Mouse (Mus musculus) limb, embryonic 15.5 days (tissue): Measurements from ENCODE around the gene Zer1. TPM values are rescaled to one million over a fixed set of nuclear protein-coding genes. Genes with fewer than 3 reads are reported as not detected.
"Not testable (repeated sequence)": the region's sequence is repeated elsewhere in the genome, so short reads cannot be mapped to it uniquely, and the experiment has no call there.

ENCODE experiments used
- ATAC-seq: fragments of 200-750 bp; cut with Nextera tagmentation; 2 replicates; pipeline ENCODE4 v1.8.0; 2017; ENCODE audit warnings: low read depth, moderate TSS enrichment; ENCODE audit not compliant: insufficient number of reproducible peaks, low FRiP score, low TSS enrichment
- H3K27ac ChIP-seq: fragments of 300-500 bp; sonication (generic); 2 replicates; pipeline ENCODE4 v1.5.1; 2015; ENCODE audit warnings: moderate library complexity, mild to moderate bottlenecking, inconsistent platforms
- H3K27me3 ChIP-seq: fragments of 300-500 bp; sonication (generic); 2 replicates; pipeline ENCODE4 v1.6.1; 2015; ENCODE audit warnings: inconsistent platforms
- H3K36me3 ChIP-seq: fragments of 300-500 bp; sonication (generic); 2 replicates; pipeline ENCODE4 v1.6.1; 2015; ENCODE audit warnings: inconsistent platforms
- H3K4me1 ChIP-seq: fragments of 300-500 bp; sonication (generic); 2 replicates; pipeline ENCODE4 v1.6.1; 2015; ENCODE audit warnings: inconsistent platforms
- H3K4me2 ChIP-seq: fragments of 300-500 bp; sonication (generic); 2 replicates; pipeline ENCODE4 v1.6.1; 2015; ENCODE audit warnings: mild to moderate bottlenecking, inconsistent platforms
- H3K4me3 ChIP-seq: fragments of 300-500 bp; sonication (generic); 2 replicates; pipeline ENCODE4 v1.5.1; 2015; ENCODE audit warnings: mild to moderate bottlenecking, inconsistent platforms
- H3K9ac ChIP-seq: fragments of 300-500 bp; sonication (generic); 2 replicates; pipeline ENCODE4 v1.6.1; 2015; ENCODE audit warnings: inconsistent platforms
- H3K9me3 ChIP-seq: fragments of 300-500 bp; sonication (generic); 2 replicates; pipeline ENCODE4 v1.6.1; 2016; ENCODE audit warnings: inconsistent platforms
- WGBS: fragments of 180-500 bp; shearing (Covaris S2); methylation state at CpG from one replicate; pipeline ENCODE4 v1.1.7; 2015; 5-methylcytosine and 5-hydroxymethylcytosine counted together
- polyA plus RNA-seq: library from polyadenylated mRNA; unstranded; fragments of >200 nt; fragmentation: Nextera tagmentation; extraction: Ambion mirVana; gene quantifications from 2 replicates; pipeline ENCODE4 v1.2.1, GENCODE M21; 2015

Zer1 gene
- polyA plus RNA-seq, 1 experiment from 2014 or later, result 8.6 TPM

GRCm38 (mm10) chr2:30061215-30062166, 62.9 kb downstream of the Zer1 start:
- 7% methylated on average over 37 of the region's 37 CpGs for WGBS

GRCm38 (mm10) chr2:30058418-30058817, 66.0 kb downstream of the Zer1 start:
- Histone ChIP-seq H3K4me3 (no peak overlapping the region), H3K36me3 (no peaks in the 10 kb centered on the region), H3K4me2 (no peak overlapping the region), H3K27me3 (no peaks in the 10 kb centered on the region), H3K4me1 (peaks cover 13% of the 10 kb centered on the region), H3K9ac (no peak overlapping the region), H3K9me3 (no peaks in the 10 kb centered on the region), H3K27ac (no peak overlapping the region)
- 61% methylated on average over 5 of the region's 5 CpGs for WGBS
- ATAC-seq, result no peak

More at GRCm38 (mm10) chr2:30061215-30062166, 62.9 kb downstream of the Zer1 start:
- H3K9me3 ChIP-seq, result no peaks in the 10 kb centered on the region
- H3K4me2 ChIP-seq, result peak overlapping the region; percentile 85
- peak; percentile 24; the same call in 1 of the 2 replicates for ATAC-seq
- peak overlapping the region; percentile 53 for H3K4me3 ChIP-seq
- no peaks in the 10 kb centered on the region for H3K27me3 ChIP-seq
- H3K9ac ChIP-seq, result peak overlapping the region; percentile 41
- peak overlapping the region; percentile 91 for H3K27ac ChIP-seq
- peaks cover 34% of the 10 kb centered on the region for H3K4me1 ChIP-seq
- no peaks in the 10 kb centered on the region for H3K36me3 ChIP-seq

GRCm38 (mm10) chr2:30057223-30057904, 67.0 kb downstream of the Zer1 start, which contains the start of gene Set:
Gene Set (plus strand): TSS chr2:30057378.
- 33% methylated on average over 12 of the region's 12 CpGs for WGBS
- no peaks in the 10 kb centered on the region for H3K9me3 ChIP-seq
- H3K27ac ChIP-seq, result no peak within 1 kb of the TSS
- ATAC-seq, result no peak
- no peak within 1 kb of the TSS for H3K4me3 ChIP-seq
- no peak within 1 kb of the TSS for H3K9ac ChIP-seq
- no peaks in the 10 kb centered on the region for H3K36me3 ChIP-seq
- H3K4me2 ChIP-seq, result no peak within 1 kb of the TSS
- H3K27me3 ChIP-seq, result no peaks in the 10 kb centered on the region
- H3K4me1 ChIP-seq, result 0 out of 2 replicates have a peak, but pooled peaks cover 9% of the 10 kb centered on the region

- Histone ChIP-seq H3K27ac (no peak overlapping the region), H3K9me3 (no peaks in the 10 kb centered on the region), H3K9ac (no peak overlapping the region), H3K4me3 (no peak overlapping the region), H3K4me1 (0 out of 2 replicates have a peak, but pooled peaks cover 8% of the 10 kb centered on the region), H3K27me3 (no peaks in the 10 kb centered on the region), H3K4me2 (no peak overlapping the region), H3K36me3 (no peaks in the 10 kb centered on the region)
- 81% methylated on average over 3 of the region's 3 CpGs for WGBS
- ATAC-seq, result no peak
These were observed 67.6 kb downstream of the Zer1 start for GRCm38 (mm10) chr2:30056736-30057135.

GRCm38 (mm10) chr2:30055310-30055709, 69.1 kb downstream of the Zer1 start:
- not testable (repeated sequence) for H3K4me1 ChIP-seq, H3K9me3 ChIP-seq, H3K36me3 ChIP-seq, H3K9ac ChIP-seq, H3K27ac ChIP-seq, H3K27me3 ChIP-seq, H3K4me2 ChIP-seq, ATAC-seq, H3K4me3 ChIP-seq
- 90% methylated on average over 3 of the region's 3 CpGs for WGBS

- H3K4me3 ChIP-seq, result no peak overlapping the region
These were observed 72.2 kb downstream of the Zer1 start for GRCm38 (mm10) chr2:30051992-30052761.

GRCm38 (mm10) chr2:30049831-30050230, 74.6 kb downstream of the Zer1 start:
- no peak for ATAC-seq
- H3K4me3 ChIP-seq, result no peak overlapping the region
- H3K27me3 ChIP-seq, result no peaks in the 10 kb centered on the region
- no peak overlapping the region for H3K4me2 ChIP-seq
- 85% methylated on average over 3 of the region's 3 CpGs for WGBS
- 0 out of 2 replicates have a peak, but pooled peaks cover 5% of the 10 kb centered on the region for H3K4me1 ChIP-seq
- H3K9me3 ChIP-seq, result no peaks in the 10 kb centered on the region
- peaks cover 7% of the 10 kb centered on the region; the same call in 1 of the 2 replicates for H3K36me3 ChIP-seq
- H3K27ac ChIP-seq, result no peak overlapping the region
- no peak overlapping the region for H3K9ac ChIP-seq

More at GRCm38 (mm10) chr2:30051992-30052761, 72.2 kb downstream of the Zer1 start:
- WGBS, result 37% methylated on average over 6 of the region's 6 CpGs
- ATAC-seq, result no peak
- Histone ChIP-seq H3K27me3 (no peaks in the 10 kb centered on the region), H3K9me3 (no peaks in the 10 kb centered on the region), H3K36me3 (no peaks in the 10 kb centered on the region), H3K9ac (no peak overlapping the region), H3K27ac (no peak overlapping the region), H3K4me1 (0 out of 2 replicates have a peak, but pooled peaks cover 5% of the 10 kb centered on the region), H3K4me2 (no peak overlapping the region)

- Histone ChIP-seq H3K27ac (peak within 1 kb of the TSS; percentile 93), H3K9ac (peak within 1 kb of the TSS; percentile 65), H3K27me3 (no peaks in the 10 kb centered on the region), H3K9me3 (no peaks in the 10 kb centered on the region), H3K4me2 (peak within 1 kb of the TSS; percentile 69), H3K36me3 (peaks cover 10% of the 10 kb centered on the region), H3K4me3 (peak within 1 kb of the TSS; percentile 73), H3K4me1 (0 out of 2 replicates have a peak, but pooled peaks cover 5% of the 10 kb centered on the region)
- peak; percentile 90 for ATAC-seq
- under 1% methylated on average over 52 of the region's 54 CpGs for WGBS
These were observed 75.5 kb downstream of the Zer1 start, which contains the start of gene Wdr34 for GRCm38 (mm10) chr2:30048699-30049388. Gene Wdr34 (minus strand): TSS chr2:30048881.

- H3K4me3 ChIP-seq, result peak overlapping the region; percentile 73
- peak overlapping the region; percentile 93; the same call in 1 of the 2 replicates for H3K27ac ChIP-seq
- no peaks in the 10 kb centered on the region for H3K27me3 ChIP-seq
- no peaks in the 10 kb centered on the region for H3K9me3 ChIP-seq
- WGBS, result 47% methylated on average over 11 of the region's 11 CpGs
- peaks cover 10% of the 10 kb centered on the region for H3K36me3 ChIP-seq
- peak overlapping the region; percentile 65 for H3K9ac ChIP-seq
- 0 out of 2 replicates have a peak, but pooled peaks cover 5% of the 10 kb centered on the region for H3K4me1 ChIP-seq
- no peak for ATAC-seq
- peak overlapping the region; percentile 69 for H3K4me2 ChIP-seq
These were observed 76.3 kb downstream of the Zer1 start for GRCm38 (mm10) chr2:30048101-30048501.
